Mouse (Mus musculus): Measurements from ENCODE around the gene Fam167b. TPM values are rescaled to one million over a fixed set of nuclear protein-coding genes. Genes with fewer than 3 reads are reported as not detected.

Gene Fam167b
- polyA plus RNA-seq (2016; fragmentation: Nextera tagmentation; extraction: Ambion mirVana) = 0.37 and 0.92 TPM in 2 replicates

DNA sequence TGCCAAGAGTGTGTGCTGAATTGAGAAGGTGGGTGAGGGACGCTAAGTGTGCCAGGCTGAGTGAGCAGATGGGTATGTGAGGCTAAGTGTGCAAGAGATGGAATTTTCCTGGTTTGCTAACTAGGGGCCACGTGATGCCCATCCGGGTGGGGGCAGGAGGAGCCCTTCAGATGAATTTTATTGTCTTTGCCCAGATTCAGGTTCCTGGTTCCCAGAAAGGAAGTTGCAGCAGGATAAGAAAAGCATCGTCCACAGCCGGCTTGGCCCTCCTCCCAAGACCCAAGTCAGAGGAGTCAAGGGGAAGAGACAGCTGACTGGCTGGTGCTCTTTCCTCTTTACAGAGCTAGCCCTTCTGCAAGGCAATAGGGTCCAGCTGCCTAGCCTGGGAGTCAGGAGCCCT is at the start of gene Fam167b:
Fam167b (minus strand) TSS at position 84 of the 400 bp plus-strand sequence.
- H3K4me2 ChIP-seq = peak within 1 kb of the TSS; percentile 31; the same call in 1 of the 2 replicates
- H3K27me3 ChIP-seq = no peaks in the 10 kb centered on the region
- 91% methylated on average over 5 of the region's 5 CpGs for WGBS
- no peak for ATAC-seq (ENCODE audit: low FRiP score)
- H3K9me3 ChIP-seq = no peaks in the 10 kb centered on the region
- no peak within 1 kb of the TSS for H3K9ac ChIP-seq
- no peak within 1 kb of the TSS for H3K4me3 ChIP-seq (replicated peaks)
- no peak within 1 kb of the TSS for H3K27ac ChIP-seq
- H3K4me1 ChIP-seq = peaks cover 7% of the 10 kb centered on the region; the same call in 1 of the 2 replicates
- H3K36me3 ChIP-seq (replicated peaks) = no peaks in the 10 kb centered on the region

DNA sequence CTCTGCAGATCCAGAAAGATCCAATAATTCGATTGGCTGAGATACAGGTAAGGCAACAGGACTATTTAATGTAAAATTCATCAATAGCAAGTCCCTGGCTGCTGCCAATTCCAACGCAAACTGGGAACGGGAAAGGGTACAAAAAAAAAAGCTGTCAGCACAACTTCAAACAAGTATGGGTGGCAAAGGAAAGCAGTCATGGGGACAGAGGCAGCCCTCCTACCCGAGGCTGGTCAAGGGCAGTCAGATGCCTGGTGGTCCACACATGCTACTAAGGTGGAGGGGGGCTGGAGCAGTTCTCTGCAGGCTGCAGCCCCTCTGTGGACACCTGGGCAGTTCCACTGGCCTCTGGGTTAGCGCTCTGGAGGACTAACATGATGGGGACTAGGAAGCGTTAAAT is 47.7 kb upstream of the Fam167b start:
- H3K27ac ChIP-seq = no peak overlapping the region
- 78% methylated on average over 6 of the region's 6 CpGs for WGBS
- no peak overlapping the region for H3K9ac ChIP-seq
- no peak for ATAC-seq (ENCODE audit: low FRiP score)
- H3K4me2 ChIP-seq = no peak overlapping the region
- no peaks in the 10 kb centered on the region for H3K27me3 ChIP-seq
- H3K36me3 ChIP-seq (replicated peaks) = peaks cover 52% of the 10 kb centered on the region
- peaks cover 33% of the 10 kb centered on the region for H3K4me1 ChIP-seq
- H3K9me3 ChIP-seq = no peaks in the 10 kb centered on the region
- H3K4me3 ChIP-seq (replicated peaks) = no peak overlapping the region

DNA sequence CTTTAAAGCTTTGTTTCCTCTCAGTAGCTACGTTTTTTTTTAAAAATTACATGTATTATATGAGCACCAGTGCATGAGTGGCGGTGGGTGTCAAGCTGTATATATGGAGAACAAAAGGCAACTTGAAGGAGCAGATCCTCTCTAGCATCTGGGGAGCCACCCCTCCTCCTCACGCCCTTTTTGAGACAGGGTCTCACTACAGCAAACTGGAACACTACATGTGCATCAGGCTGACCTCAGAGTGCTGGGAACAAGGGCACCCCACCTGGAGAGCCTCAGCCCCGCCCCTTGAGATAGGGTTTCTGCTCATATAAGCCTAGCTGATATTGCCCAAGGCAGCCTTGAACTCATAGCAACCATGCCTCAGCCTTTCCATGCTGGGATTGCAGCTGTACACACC is 47.1 kb upstream of the Fam167b start:
- H3K27ac ChIP-seq = peak overlapping the region; percentile 91
- H3K4me2 ChIP-seq = peak overlapping the region; percentile 82; the same call in 1 of the 2 replicates
- ATAC-seq (ENCODE audit: low FRiP score) = no peak
- 44% methylated on average over 4 of the region's 4 CpGs for WGBS
- H3K4me3 ChIP-seq (replicated peaks) = no peak overlapping the region
- peaks cover 32% of the 10 kb centered on the region for H3K4me1 ChIP-seq
- H3K9me3 ChIP-seq = no peaks in the 10 kb centered on the region
- peaks cover 47% of the 10 kb centered on the region for H3K36me3 ChIP-seq (replicated peaks)
- H3K9ac ChIP-seq = 0 out of 2 replicates have a peak overlapping the region, but pooled peaks have one; percentile 84
- H3K27me3 ChIP-seq = no peaks in the 10 kb centered on the region

DNA sequence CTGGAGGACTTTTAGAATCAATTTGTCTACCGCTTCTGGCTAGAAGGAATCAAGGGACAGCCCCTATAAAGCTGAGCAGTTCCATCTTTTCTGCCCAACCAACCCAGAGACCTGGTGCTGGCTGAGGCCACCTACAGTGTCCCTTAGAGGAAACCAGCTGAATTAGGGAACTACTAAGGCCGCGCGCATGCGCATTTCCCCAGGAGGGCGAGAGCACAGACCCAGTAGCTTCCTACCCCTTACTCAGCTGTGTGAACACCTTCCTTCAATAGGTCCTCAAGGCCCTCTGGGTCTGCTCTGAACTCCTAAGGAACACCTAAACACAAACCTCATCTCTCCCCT is 46.7 kb upstream of the Fam167b start:
- H3K4me2 ChIP-seq = peak overlapping the region; percentile 82
- no peaks in the 10 kb centered on the region for H3K9me3 ChIP-seq
- peaks cover 32% of the 10 kb centered on the region for H3K4me1 ChIP-seq
- peak overlapping the region; percentile 66 for H3K4me3 ChIP-seq (replicated peaks)
- peak overlapping the region; percentile 91 for H3K27ac ChIP-seq
- WGBS = 3% methylated on average over 6 of the region's 6 CpGs
- H3K9ac ChIP-seq = peak overlapping the region; percentile 84
- peaks cover 42% of the 10 kb centered on the region for H3K36me3 ChIP-seq (replicated peaks)
- H3K27me3 ChIP-seq = no peaks in the 10 kb centered on the region
- peak; percentile 40 for ATAC-seq (ENCODE audit: low FRiP score)

DNA sequence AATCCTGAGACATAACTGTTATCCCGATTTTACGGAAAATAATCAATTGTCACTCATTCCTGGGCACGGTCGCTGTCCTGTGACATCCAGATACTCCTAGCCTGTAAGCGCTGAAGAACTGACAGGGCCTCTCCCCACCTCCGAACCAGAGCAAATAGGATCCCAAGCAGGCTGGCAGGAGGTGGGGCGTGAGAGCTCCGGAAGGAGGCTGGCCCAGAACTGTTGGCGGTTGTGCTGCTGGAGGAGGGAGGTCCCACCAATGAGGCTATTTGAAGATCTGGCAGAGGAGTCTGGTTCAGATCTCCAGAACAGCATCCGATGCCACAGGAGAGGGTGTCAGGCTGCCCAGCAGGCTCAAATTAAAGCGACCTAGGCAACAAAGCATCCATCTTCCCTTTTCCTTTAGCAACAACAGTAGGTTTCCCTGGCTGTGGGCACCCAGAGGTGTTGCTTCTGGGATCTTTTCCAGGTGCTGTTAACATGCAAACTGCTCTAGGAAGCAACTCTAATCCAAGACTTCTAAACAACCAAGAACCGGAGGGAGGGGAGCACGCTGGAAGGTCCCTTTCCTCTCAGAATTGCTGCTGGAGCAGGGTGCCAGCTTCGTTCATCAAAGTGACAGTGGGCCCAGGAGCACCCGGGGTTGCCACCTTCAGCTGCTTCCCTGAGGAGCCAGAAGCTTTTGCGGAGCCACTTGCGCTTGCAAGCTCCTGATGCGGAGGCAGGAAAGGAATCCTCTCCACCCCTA is 46.1 kb upstream of the Fam167b start:
- Histone ChIP-seq H3K4me2 (peak overlapping the region; percentile 82), H3K9ac (peak overlapping the region; percentile 84), H3K27ac (peak overlapping the region; percentile 91), H3K9me3 (no peaks in the 10 kb centered on the region), H3K36me3 (replicated peaks) (peaks cover 36% of the 10 kb centered on the region), H3K4me1 (peaks cover 32% of the 10 kb centered on the region), H3K4me3 (replicated peaks) (peak overlapping the region; percentile 66), H3K27me3 (no peaks in the 10 kb centered on the region)
- peak; percentile 90 for ATAC-seq (ENCODE audit: low FRiP score)
- 2% methylated on average over 18 of the region's 18 CpGs for WGBS

DNA sequence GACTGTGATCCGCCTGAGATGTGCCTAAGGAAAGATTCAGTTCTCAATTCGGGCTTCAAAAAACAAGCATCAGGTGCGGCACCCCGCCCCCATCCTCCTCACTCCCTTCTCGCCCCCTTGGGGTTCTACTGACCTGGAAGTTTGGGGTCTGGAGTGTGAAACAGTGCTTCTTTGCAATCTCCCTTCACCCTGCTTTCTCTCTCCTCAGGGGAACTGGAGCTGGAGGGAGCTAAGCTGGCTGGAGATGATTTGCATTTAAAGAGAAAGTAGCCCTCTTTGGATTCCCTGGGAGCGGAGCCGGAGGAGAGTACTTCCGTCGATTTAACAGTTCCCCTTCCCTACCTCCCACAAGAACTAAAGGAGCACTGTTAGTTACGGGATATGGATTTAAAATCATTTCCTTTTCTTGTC is 45.3 kb upstream of the Fam167b start, which contains the start of gene Ccdc28b:
Ccdc28b (minus strand) TSS at position 267 of the 411 bp plus-strand sequence.
- peak within 1 kb of the TSS; percentile 91 for H3K27ac ChIP-seq
- H3K4me2 ChIP-seq = peak within 1 kb of the TSS; percentile 82
- H3K36me3 ChIP-seq (replicated peaks) = peaks cover 29% of the 10 kb centered on the region
- WGBS = under 1% methylated on average over 10 of the region's 10 CpGs
- ATAC-seq (ENCODE audit: low FRiP score) = peak; percentile 45
- peaks cover 32% of the 10 kb centered on the region for H3K4me1 ChIP-seq
- H3K4me3 ChIP-seq (replicated peaks) = peak within 1 kb of the TSS; percentile 66
- no peaks in the 10 kb centered on the region for H3K27me3 ChIP-seq
- H3K9me3 ChIP-seq = no peaks in the 10 kb centered on the region
- peak within 1 kb of the TSS; percentile 84 for H3K9ac ChIP-seq

DNA sequence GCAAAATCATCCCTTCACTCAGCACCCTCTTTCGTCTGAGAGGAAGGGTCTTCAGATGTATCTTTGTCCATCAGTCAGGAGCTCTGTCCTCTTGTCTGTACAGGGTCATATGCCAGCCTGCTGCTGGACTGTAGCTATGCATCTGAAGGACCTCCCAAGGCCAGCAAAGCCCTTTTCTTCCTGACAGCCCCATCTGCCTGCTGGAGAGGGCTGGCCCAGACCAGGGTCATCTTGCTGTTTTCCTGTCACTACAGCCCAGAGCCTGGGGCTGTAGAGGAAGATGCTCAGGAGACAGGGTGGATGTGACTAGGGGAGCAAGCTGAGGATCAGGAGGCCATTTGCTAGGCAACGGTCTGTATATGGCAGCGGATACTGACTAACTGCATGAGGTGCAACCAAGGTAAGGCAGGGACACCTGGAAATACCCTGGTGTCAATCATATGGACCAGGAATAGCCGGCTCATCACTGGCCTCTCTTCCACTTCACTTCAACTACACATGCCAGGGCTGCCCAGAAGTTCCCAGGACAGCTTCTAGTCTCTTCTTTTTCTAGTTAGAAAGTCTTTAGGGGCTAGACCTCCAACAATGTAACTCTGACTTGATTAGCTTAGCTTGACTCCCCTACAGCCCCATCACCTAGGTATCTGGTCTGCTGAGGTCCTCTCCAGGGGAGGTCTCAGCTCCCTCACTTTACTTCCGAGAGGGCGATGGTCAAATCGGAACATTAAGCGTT is 44.6 kb upstream of the Fam167b start:
- 27% methylated on average over 8 of the region's 8 CpGs for WGBS
- H3K4me3 ChIP-seq (replicated peaks) = peak overlapping the region; percentile 66
- no peaks in the 10 kb centered on the region for H3K27me3 ChIP-seq
- no peaks in the 10 kb centered on the region for H3K9me3 ChIP-seq
- H3K4me1 ChIP-seq = peaks cover 38% of the 10 kb centered on the region
- peak overlapping the region; percentile 82 for H3K4me2 ChIP-seq
- H3K27ac ChIP-seq = peak overlapping the region; percentile 91
- H3K9ac ChIP-seq = peak overlapping the region; percentile 84
- no peak for ATAC-seq (ENCODE audit: low FRiP score)
- H3K36me3 ChIP-seq (replicated peaks) = peaks cover 21% of the 10 kb centered on the region

DNA sequence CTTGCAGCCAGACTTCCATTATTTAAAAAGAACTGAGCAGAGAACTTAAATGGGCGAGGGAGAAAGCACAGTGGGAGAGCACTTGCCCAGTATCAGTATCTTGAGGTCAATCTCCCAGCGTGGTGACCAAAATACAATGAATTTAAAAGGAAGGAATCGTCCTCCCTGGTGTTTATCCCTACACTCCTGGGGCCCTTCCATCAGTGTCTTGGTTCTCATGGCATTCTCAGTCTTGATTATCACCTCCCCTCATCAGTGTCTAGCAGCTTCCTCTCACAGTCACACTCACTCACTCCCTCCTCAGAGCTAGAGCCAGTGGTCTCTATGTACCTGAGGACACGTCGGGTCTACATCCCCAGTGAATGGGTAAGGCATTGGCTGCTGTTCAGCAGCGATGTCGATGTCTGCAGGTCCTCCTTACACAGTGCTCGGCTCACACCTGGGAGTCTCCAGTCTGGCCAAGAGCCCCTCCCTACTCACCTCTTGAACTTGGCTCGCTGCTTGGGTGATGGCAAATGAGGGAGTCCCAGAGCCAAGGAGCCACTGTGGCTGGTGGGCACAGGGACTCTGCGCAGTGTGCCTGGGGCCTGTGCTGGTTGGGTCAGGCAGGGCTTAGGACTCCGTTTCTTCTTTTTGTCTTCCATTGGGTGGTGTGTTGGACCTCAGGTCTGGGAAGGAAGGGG is 43.9 kb upstream of the Fam167b start:
- H3K4me2 ChIP-seq = peak overlapping the region; percentile 82
- H3K4me1 ChIP-seq = peaks cover 41% of the 10 kb centered on the region
- H3K27ac ChIP-seq = no peak overlapping the region
- H3K36me3 ChIP-seq (replicated peaks) = peaks cover 16% of the 10 kb centered on the region
- H3K9ac ChIP-seq = peak overlapping the region; percentile 84
- 81% methylated on average over 11 of the region's 11 CpGs for WGBS
- peak overlapping the region; percentile 66 for H3K4me3 ChIP-seq (replicated peaks)
- H3K27me3 ChIP-seq = no peaks in the 10 kb centered on the region
- no peaks in the 10 kb centered on the region for H3K9me3 ChIP-seq
- ATAC-seq (ENCODE audit: low FRiP score) = no peak

DNA sequence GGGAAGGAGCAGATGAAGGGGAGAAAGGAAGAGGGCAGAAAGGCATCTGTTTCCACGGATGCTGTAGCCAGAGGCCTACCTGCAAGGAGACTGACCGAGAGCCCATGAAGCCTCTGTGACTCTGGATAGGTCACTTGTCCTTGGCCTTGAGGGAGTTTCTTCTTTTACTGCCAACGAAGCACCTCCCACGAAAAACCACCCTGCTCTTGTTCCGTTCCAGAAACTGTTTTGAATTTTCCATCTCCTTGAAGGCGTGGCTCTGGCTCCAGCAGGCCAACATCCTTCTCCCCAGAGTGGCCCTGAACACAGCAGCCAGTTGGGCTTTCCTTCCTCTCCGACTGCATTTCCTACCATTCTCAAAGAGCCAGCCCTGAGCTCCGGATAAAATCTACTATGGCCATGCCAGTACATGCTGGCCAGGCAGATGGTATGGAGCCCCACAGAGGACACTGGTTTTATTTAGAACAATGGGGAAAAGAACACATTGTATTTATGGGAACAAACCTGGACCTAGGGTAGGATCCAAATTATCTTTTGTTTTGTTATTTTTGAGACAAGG is 43.0 kb upstream of the Fam167b start:
- Histone ChIP-seq H3K27me3 (no peaks in the 10 kb centered on the region), H3K9ac (peak overlapping the region; percentile 2), H3K36me3 (replicated peaks) (peaks cover 16% of the 10 kb centered on the region), H3K27ac (no peak overlapping the region), H3K4me3 (replicated peaks) (no peak overlapping the region), H3K9me3 (no peaks in the 10 kb centered on the region), H3K4me2 (no peak overlapping the region), H3K4me1 (peaks cover 41% of the 10 kb centered on the region)
- 89% methylated on average over 8 of the region's 8 CpGs for WGBS
- ATAC-seq (ENCODE audit: low FRiP score) = no peak

DNA sequence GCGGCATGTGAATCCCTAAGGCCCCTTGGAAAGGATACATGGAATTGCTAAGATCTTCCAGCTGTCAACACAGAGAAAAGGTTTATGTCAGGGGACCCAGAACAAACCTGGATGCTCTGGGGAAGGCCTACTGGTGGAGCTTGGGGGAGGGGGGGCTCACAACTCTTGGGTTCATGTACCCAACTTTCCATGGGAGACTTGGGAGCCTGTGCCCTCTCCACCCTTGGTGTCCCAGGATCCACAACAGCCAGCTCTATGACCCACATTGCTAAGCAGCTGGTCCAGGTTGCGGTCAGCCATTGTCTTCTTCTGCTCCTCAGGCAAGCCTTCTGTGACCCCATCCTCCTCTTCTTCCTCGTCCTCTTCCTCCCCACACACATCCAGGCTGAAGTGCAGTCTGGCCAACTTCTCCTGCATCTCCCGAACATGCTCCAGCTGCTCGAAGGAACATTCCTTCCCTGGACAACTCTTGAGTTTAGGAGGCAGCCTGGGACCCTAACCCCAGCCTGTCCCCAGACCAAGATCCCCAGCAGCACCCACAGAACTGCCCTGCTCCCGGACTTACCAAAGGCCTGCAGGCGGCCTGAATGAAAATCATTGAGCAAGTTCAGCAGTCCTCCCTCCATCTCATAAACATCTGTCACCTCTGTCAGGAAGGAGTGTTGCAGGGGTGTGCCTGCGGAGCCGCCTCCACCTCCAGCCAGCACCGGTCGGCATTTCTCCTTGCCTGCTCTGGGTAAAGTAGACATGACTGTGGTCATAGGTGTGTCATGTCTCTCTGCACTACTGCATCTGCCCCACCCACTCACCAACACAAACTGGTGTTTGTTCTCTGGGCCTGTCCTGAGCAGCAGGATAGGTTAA is 42.3 kb upstream of the Fam167b start:
- H3K4me2 ChIP-seq = no peak overlapping the region
- no peaks in the 10 kb centered on the region for H3K27me3 ChIP-seq
- H3K4me3 ChIP-seq (replicated peaks) = no peak overlapping the region
- H3K27ac ChIP-seq = no peak overlapping the region
- peaks cover 18% of the 10 kb centered on the region for H3K36me3 ChIP-seq (replicated peaks)
- H3K9ac ChIP-seq = peak overlapping the region; percentile 2; the same call in 1 of the 2 replicates
- no peaks in the 10 kb centered on the region for H3K9me3 ChIP-seq
- ATAC-seq (ENCODE audit: low FRiP score) = no peak
- H3K4me1 ChIP-seq = peaks cover 40% of the 10 kb centered on the region
- WGBS = 92% methylated on average over 11 of the region's 11 CpGs
